Mouse (Mus musculus) hindbrain, embryonic 10.5 days (tissue): ENCODE measurements around the gene Mcm3. TPM values are rescaled to one million over a fixed set of nuclear protein-coding genes. Genes with fewer than 3 reads are reported as not detected.
A peak's percentile ranks its signal among the peaks of the same experiment; 100 is the strongest.

Source experiments
- DNase-seq: peaks from one replicate; pipeline ENCODE4 v3.0.0-alpha.2; 2017; ENCODE audit warnings: low spot score
- H3K27ac ChIP-seq: fragments of 300-500 bp; sonication (generic); 2 replicates; pipeline ENCODE4 v1.5.1; 2016; ENCODE audit warnings: mild to moderate bottlenecking, moderate library complexity
- H3K27me3 ChIP-seq: fragments of 300-500 bp; sonication (generic); 2 replicates; pipeline ENCODE4 v1.6.1; 2016; ENCODE audit warnings: mild to moderate bottlenecking; ENCODE audit not compliant: poor library complexity, insufficient read depth, severe bottlenecking
- H3K36me3 ChIP-seq: fragments of 300-500 bp; sonication (generic); 2 replicates; pipeline ENCODE4 v1.6.1; 2016; ENCODE audit warnings: mild to moderate bottlenecking, moderate library complexity
- H3K4me1 ChIP-seq: fragments of 300-500 bp; sonication (generic); replicated peaks from 2 replicates; pipeline ENCODE4 v1.6.1; 2016; ENCODE audit warnings: mild to moderate bottlenecking
- H3K4me3 ChIP-seq: fragments of 300-500 bp; sonication (generic); 2 replicates; pipeline ENCODE4 v1.5.1; 2016; ENCODE audit warnings: mild to moderate bottlenecking, moderate library complexity
- H3K9me3 ChIP-seq: fragments of 300-500 bp; sonication (generic); 2 replicates; pipeline ENCODE4 v1.6.1; 2016; ENCODE audit warnings: mild to moderate bottlenecking, moderate library complexity
- WGBS: fragments of 180-500 bp; shearing (Covaris S2); methylation state at CpG from one replicate; pipeline ENCODE4 v1.1.7; 2016; 5-methylcytosine and 5-hydroxymethylcytosine counted together
- polyA plus RNA-seq: library from polyadenylated mRNA; unstranded; fragments of >200 nt; fragmentation: Nextera tagmentation; extraction: Ambion mirVana; gene quantifications from 2 replicates; pipeline ENCODE4 v1.2.1, GENCODE M21; 2016

Gene Mcm3
- 190 and 269 TPM in 2 replicates for polyA plus RNA-seq

- Histone ChIP-seq H3K27me3 (no peaks in the 10 kb centered on the region), H3K36me3 (peaks cover 33% of the 10 kb centered on the region), H3K9me3 (no peaks in the 10 kb centered on the region), H3K4me1 (peaks cover 19% of the 10 kb centered on the region), H3K4me3 (peak within 1 kb of the TSS; percentile 86), H3K27ac (peak within 1 kb of the TSS; percentile 92)
- peak; percentile 92 for DNase-seq
- under 1% methylated on average over 52 of the region's 52 CpGs for WGBS
Measured at GRCm38 (mm10) chr1:20819771-20820605, at the start of gene Mcm3. Gene Mcm3, minus strand, starts transcription at chr1:20820312.

GRCm38 (mm10) chr1:20868036-20868435 is 47.9 kb upstream of the Mcm3 start:
- Histone ChIP-seq H3K4me1 (peaks cover 28% of the 10 kb centered on the region), H3K27me3 (no peaks in the 10 kb centered on the region), H3K9me3 (no peaks in the 10 kb centered on the region), H3K4me3 (peak overlapping the region; percentile 23), H3K36me3 (no peaks in the 10 kb centered on the region), H3K27ac (peak overlapping the region; percentile 92)
- peak; percentile 36 for DNase-seq
- 31% methylated on average over 9 of the region's 9 CpGs for WGBS

GRCm38 (mm10) chr1:20867241-20867902 is 47.3 kb upstream of the Mcm3 start:
- DNase-seq = peak; percentile 66
- WGBS = 30% methylated on average over 8 of the region's 8 CpGs
- Histone ChIP-seq H3K27ac (peak overlapping the region; percentile 92), H3K27me3 (no peaks in the 10 kb centered on the region), H3K4me3 (no peak overlapping the region), H3K36me3 (no peaks in the 10 kb centered on the region), H3K4me1 (peaks cover 28% of the 10 kb centered on the region), H3K9me3 (no peaks in the 10 kb centered on the region)

- Histone ChIP-seq H3K4me1 (peaks cover 23% of the 10 kb centered on the region), H3K27me3 (no peaks in the 10 kb centered on the region), H3K36me3 (no peaks in the 10 kb centered on the region), H3K4me3 (no peak overlapping the region), H3K27ac (no peak overlapping the region), H3K9me3 (no peaks in the 10 kb centered on the region)
- 70% methylated on average over 5 of the region's 5 CpGs for WGBS
- DNase-seq = no peak
Measured at GRCm38 (mm10) chr1:20863452-20864172, 43.5 kb upstream of the Mcm3 start.

- H3K36me3 ChIP-seq = no peaks in the 10 kb centered on the region
Measured at GRCm38 (mm10) chr1:20861865-20862264, 41.8 kb upstream of the Mcm3 start.

GRCm38 (mm10) chr1:20860775-20861174 is 40.7 kb upstream of the Mcm3 start:
- Histone ChIP-seq H3K27ac (no peak overlapping the region), H3K27me3 (no peaks in the 10 kb centered on the region), H3K4me1 (0 out of 2 replicates have a peak, but pooled peaks cover 3% of the 10 kb centered on the region), H3K4me3 (no peak overlapping the region), H3K9me3 (no peaks in the 10 kb centered on the region), H3K36me3 (no peaks in the 10 kb centered on the region)
- DNase-seq = no peak
- WGBS = 84% methylated on average over 3 of the region's 3 CpGs

More at GRCm38 (mm10) chr1:20861865-20862264, 41.8 kb upstream of the Mcm3 start:
- no peaks in the 10 kb centered on the region for H3K9me3 ChIP-seq
- H3K4me1 ChIP-seq = peaks cover 5% of the 10 kb centered on the region
- no peak overlapping the region for H3K27ac ChIP-seq
- H3K27me3 ChIP-seq = no peaks in the 10 kb centered on the region
- WGBS = 92% methylated on average over 3 of the region's 3 CpGs
- no peak for DNase-seq
- H3K4me3 ChIP-seq = no peak overlapping the region

GRCm38 (mm10) chr1:20856924-20857902 is 37.1 kb upstream of the Mcm3 start:
- Histone ChIP-seq H3K36me3 (no peaks in the 10 kb centered on the region), H3K27ac (no peak overlapping the region), H3K4me3 (no peak overlapping the region), H3K27me3 (no peaks in the 10 kb centered on the region), H3K9me3 (peaks cover 12% of the 10 kb centered on the region; the same call in 1 of the 2 replicates), H3K4me1 (0 out of 2 replicates have a peak, but pooled peaks cover 3% of the 10 kb centered on the region)
- no peak for DNase-seq
- WGBS = 89% methylated on average over 7 of the region's 7 CpGs

GRCm38 (mm10) chr1:20839911-20840310 is 19.8 kb upstream of the Mcm3 start:
- WGBS = 82% methylated on average over 3 of the region's 3 CpGs
- no peaks in the 10 kb centered on the region for H3K36me3 ChIP-seq
- H3K9me3 ChIP-seq = no peaks in the 10 kb centered on the region
- H3K27ac ChIP-seq = no peak overlapping the region
- no peak for DNase-seq
- no peak overlapping the region for H3K4me3 ChIP-seq
- H3K4me1 ChIP-seq = no peaks in the 10 kb centered on the region; the same call in 1 of the 2 replicates
- no peaks in the 10 kb centered on the region for H3K27me3 ChIP-seq

GRCm38 (mm10) chr1:20836551-20837125 is 16.5 kb upstream of the Mcm3 start:
- Histone ChIP-seq H3K36me3 (no peaks in the 10 kb centered on the region), H3K27ac (no peak overlapping the region), H3K9me3 (no peaks in the 10 kb centered on the region), H3K4me1 (no peaks in the 10 kb centered on the region), H3K27me3 (no peaks in the 10 kb centered on the region), H3K4me3 (no peak overlapping the region)
- WGBS = 88% methylated on average over 3 of the region's 3 CpGs
- no peak for DNase-seq

- Histone ChIP-seq H3K4me3 (no peak overlapping the region), H3K36me3 (no peaks in the 10 kb centered on the region), H3K9me3 (no peaks in the 10 kb centered on the region), H3K27ac (no peak overlapping the region), H3K27me3 (no peaks in the 10 kb centered on the region), H3K4me1 (no peaks in the 10 kb centered on the region)
- no peak for DNase-seq
- 78% methylated on average over 3 of the region's 4 CpGs for WGBS
Measured at GRCm38 (mm10) chr1:20833141-20833511, 13.0 kb upstream of the Mcm3 start.

- H3K27ac ChIP-seq = no peak overlapping the region
- H3K4me3 ChIP-seq = no peak overlapping the region
- no peaks in the 10 kb centered on the region for H3K36me3 ChIP-seq
- WGBS = 72% methylated on average over 5 of the region's 5 CpGs
- no peak for DNase-seq
- H3K9me3 ChIP-seq = no peaks in the 10 kb centered on the region
- H3K4me1 ChIP-seq = no peaks in the 10 kb centered on the region
- no peaks in the 10 kb centered on the region for H3K27me3 ChIP-seq
Measured at GRCm38 (mm10) chr1:20832473-20833140, 12.5 kb upstream of the Mcm3 start.
